Mouse (Mus musculus): ENCODE measurements around the gene Rhoq.

- TF ChIP-seq NANOG (IDR thresholded peaks at IDR 0.05; ENCODE audit: borderline replicate concordance, low read length) (no peak), CTCF (conservative IDR thresholded peaks at IDR 0.05; ENCODE audit: low read length) (no peak), POU5F1 (IDR thresholded peaks at IDR 0.05; ENCODE audit: borderline replicate concordance, low read length) (no peak)
These were observed 662 bp downstream of the Rhoq start for GRCm38 (mm10) chr17:86963586-86963902.

All from E14TG2a.4 (cell line).